Mouse (Mus musculus) lung, embryonic 16.5 days (tissue): ENCODE results near the gene Mkrn2. TPM values are rescaled to one million over a fixed set of nuclear protein-coding genes. Genes with fewer than 3 reads are reported as not detected.

Experiments used
- ATAC-seq: fragments of 200-750 bp; cut with Nextera tagmentation; 2 replicates; pipeline ENCODE4 v1.8.0; 2017; ENCODE audit warnings: low read depth, mild to moderate bottlenecking, moderate library complexity
- H3K27ac ChIP-seq: fragments of 300-500 bp; sonication (generic); 2 replicates; pipeline ENCODE4 v1.5.1; 2014; ENCODE audit warnings: mild to moderate bottlenecking, control low read depth, low read length
- H3K27me3 ChIP-seq: fragments of 300-500 bp; sonication (generic); 2 replicates; pipeline ENCODE4 v1.6.1; 2014; ENCODE audit warnings: low read depth, low read length, mixed read lengths; ENCODE audit not compliant: control insufficient read depth, insufficient read depth
- H3K36me3 ChIP-seq: fragments of 300-500 bp; sonication (generic); 2 replicates; pipeline ENCODE4 v1.6.1; 2014; ENCODE audit warnings: low read length; ENCODE audit not compliant: control insufficient read depth, insufficient read depth
- H3K4me1 ChIP-seq: fragments of 300-500 bp; sonication (generic); replicated peaks from 2 replicates; pipeline ENCODE4 v1.6.1; 2014; ENCODE audit warnings: low read length, mixed read lengths; ENCODE audit not compliant: control insufficient read depth, insufficient read depth
- H3K4me2 ChIP-seq: fragments of 300-500 bp; sonication (generic); 2 replicates; pipeline ENCODE4 v1.6.1; 2014; ENCODE audit warnings: low read depth, low read length, control low read depth
- H3K4me3 ChIP-seq: fragments of 300-500 bp; sonication (generic); 2 replicates; pipeline ENCODE4 v1.5.1; 2014; ENCODE audit warnings: mild to moderate bottlenecking, low read length, control low read depth
- H3K9ac ChIP-seq: fragments of 300-500 bp; sonication (generic); 2 replicates; pipeline ENCODE4 v1.6.1; 2014; ENCODE audit warnings: low read length, control low read depth
- H3K9me3 ChIP-seq: fragments of 300-500 bp; sonication (generic); 2 replicates; pipeline ENCODE4 v1.6.1; 2016; ENCODE audit warnings: low read length; ENCODE audit not compliant: control insufficient read depth
- WGBS: fragments of 180-500 bp; shearing (Covaris S2); extraction: QIAGEN DNeasy Blood & Tissue Kit; methylation state at CpG from one replicate; pipeline ENCODE4 v1.1.7; 2014; 5-methylcytosine and 5-hydroxymethylcytosine counted together
- polyA plus RNA-seq: library from polyadenylated mRNA; unstranded; fragments of >200 nt; fragmentation: Nextera tagmentation; extraction: Ambion mirVana; gene quantifications from 2 replicates; pipeline ENCODE4 v1.2.1, GENCODE M21; 2015

The Mkrn2 gene
- 27.1 and 32.5 TPM in 2 replicates for polyA plus RNA-seq

- under 1% methylated on average over 42 of the region's 61 CpGs for WGBS
Observed at GRCm38 (mm10) chr6:115601715-115602523, at the start of gene Mkrn2. TSS of gene Mkrn2 (plus strand) at chr6:115601902.

DNA sequence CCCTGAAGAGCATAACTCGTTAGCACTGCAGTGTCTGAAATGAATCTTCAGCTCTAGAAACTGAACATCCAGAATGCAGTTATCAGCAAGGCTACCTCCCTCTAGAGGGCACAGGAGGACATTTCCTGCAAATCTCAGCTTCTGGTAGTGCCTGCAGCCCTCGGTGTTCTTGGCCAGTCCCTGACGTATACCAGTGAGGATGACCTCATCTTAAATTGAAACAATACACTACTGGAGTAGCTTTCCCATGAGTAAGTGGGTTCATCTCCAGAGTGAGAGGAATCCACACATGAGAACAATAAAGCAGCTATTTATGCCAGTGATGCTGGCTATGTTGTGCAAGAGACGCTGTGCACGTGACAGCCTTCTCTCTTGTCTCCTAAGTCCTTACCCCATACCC, 46.2 kb upstream of the Mkrn2 start:
- Histone ChIP-seq H3K27ac (no peak overlapping the region), H3K4me2 (no peak overlapping the region), H3K9ac (no peak overlapping the region), H3K4me1 (peaks cover 6% of the 10 kb centered on the region; the same call in 1 of the 2 replicates), H3K36me3 (peaks cover 19% of the 10 kb centered on the region), H3K27me3 (no peaks in the 10 kb centered on the region), H3K4me3 (no peak overlapping the region), H3K9me3 (no peaks in the 10 kb centered on the region)
- 66% methylated on average over 5 of the region's 5 CpGs for WGBS
- ATAC-seq: no peak

More at GRCm38 (mm10) chr6:115601715-115602523, at the start of gene Mkrn2:
- Histone ChIP-seq H3K9me3 (no peaks in the 10 kb centered on the region), H3K36me3 (no peaks in the 10 kb centered on the region), H3K27me3 (no peaks in the 10 kb centered on the region), H3K4me3 (peak within 1 kb of the TSS; percentile 85), H3K4me2 (peak within 1 kb of the TSS; percentile 72), H3K4me1 (peaks cover 3% of the 10 kb centered on the region; the same call in 1 of the 2 replicates), H3K9ac (peak within 1 kb of the TSS; percentile 91), H3K27ac (peak within 1 kb of the TSS; percentile 65)
- ATAC-seq: peak; percentile 96

- Histone ChIP-seq H3K9ac (no peak overlapping the region), H3K4me2 (no peak overlapping the region), H3K9me3 (no peaks in the 10 kb centered on the region), H3K27me3 (no peaks in the 10 kb centered on the region), H3K4me1 (peaks cover 6% of the 10 kb centered on the region; the same call in 1 of the 2 replicates), H3K4me3 (no peak overlapping the region), H3K36me3 (peaks cover 15% of the 10 kb centered on the region), H3K27ac (no peak overlapping the region)
- ATAC-seq: no peak
- 90% methylated on average over 2 of the region's 2 CpGs for WGBS
Observed at GRCm38 (mm10) chr6:115558176-115558575, 43.5 kb upstream of the Mkrn2 start.

DNA sequence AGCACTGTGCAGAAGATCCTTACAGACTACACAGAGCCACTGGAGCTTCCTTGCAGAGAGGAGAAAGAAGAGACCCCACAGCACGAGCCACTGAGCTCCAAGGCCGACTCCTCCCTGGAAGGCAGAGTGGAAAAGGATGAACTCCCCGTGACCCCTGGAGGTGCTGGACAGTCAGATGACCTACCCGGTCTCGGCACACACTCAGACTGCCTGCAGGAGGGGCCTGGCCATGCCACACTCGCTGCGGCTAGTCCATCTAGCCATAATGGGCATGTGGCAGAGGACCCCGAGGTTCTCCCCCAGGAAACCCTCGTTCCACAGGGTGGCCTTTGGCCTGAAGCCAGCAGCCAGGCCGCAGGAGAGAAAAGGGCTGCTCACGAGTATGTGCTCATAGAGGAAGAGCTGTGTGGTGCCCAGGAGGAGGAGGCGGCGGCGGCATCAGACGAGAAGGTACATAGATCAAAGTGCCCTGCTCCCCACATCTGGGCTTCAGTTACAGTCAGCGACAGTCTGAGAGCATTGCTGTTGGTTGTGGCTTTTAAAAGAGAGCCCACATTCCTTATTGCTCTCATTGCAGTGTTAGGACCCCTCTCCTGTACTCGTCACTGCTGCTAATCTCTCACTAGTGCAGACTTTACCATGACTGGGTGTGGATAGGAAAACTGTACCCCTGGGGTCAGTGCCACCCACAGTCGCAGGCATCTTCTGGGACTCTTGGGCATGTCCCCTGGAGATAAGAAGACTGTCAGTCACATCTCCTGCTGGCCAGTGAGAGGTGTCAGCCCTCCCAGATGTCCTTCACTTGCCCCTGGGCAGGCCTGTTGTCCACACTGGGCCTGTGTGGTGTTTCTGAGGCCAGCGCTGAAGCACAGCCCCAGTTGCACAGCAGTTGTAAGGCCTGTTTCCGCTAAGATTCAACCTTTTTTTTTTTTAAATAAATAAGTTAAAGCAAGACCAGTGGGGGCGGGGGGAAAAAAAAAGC, 41.8 kb upstream of the Mkrn2 start:
- Histone ChIP-seq H3K4me2 (no peak overlapping the region), H3K4me1 (peaks cover 6% of the 10 kb centered on the region; the same call in 1 of the 2 replicates), H3K27me3 (no peaks in the 10 kb centered on the region), H3K9ac (no peak overlapping the region), H3K4me3 (no peak overlapping the region), H3K9me3 (no peaks in the 10 kb centered on the region), H3K36me3 (peaks cover 15% of the 10 kb centered on the region), H3K27ac (no peak overlapping the region)
- 40% methylated on average over 21 of the region's 21 CpGs for WGBS
- 0 out of 2 replicates have a peak, but pooled peaks have one; percentile 26 for ATAC-seq

- Histone ChIP-seq H3K27me3 (no peaks in the 10 kb centered on the region), H3K4me1 (no peaks in the 10 kb centered on the region), H3K4me2 (no peak overlapping the region), H3K27ac (no peak overlapping the region), H3K36me3 (peaks cover 27% of the 10 kb centered on the region), H3K9me3 (0 out of 2 replicates have a peak, but pooled peaks cover 3% of the 10 kb centered on the region), H3K9ac (no peak overlapping the region), H3K4me3 (no peak overlapping the region)
- WGBS: 74% methylated on average over 6 of the region's 6 CpGs
- no peak for ATAC-seq
Observed at GRCm38 (mm10) chr6:115565479-115566045, 36.1 kb upstream of the Mkrn2 start.

- Histone ChIP-seq H3K27me3 (no peaks in the 10 kb centered on the region), H3K36me3 (peaks cover 30% of the 10 kb centered on the region), H3K27ac (no peak overlapping the region), H3K4me1 (no peaks in the 10 kb centered on the region), H3K4me3 (no peak overlapping the region), H3K4me2 (no peak overlapping the region), H3K9me3 (no peaks in the 10 kb centered on the region), H3K9ac (no peak overlapping the region)
- WGBS: 88% methylated on average over 7 of the region's 7 CpGs
- no peak for ATAC-seq
Observed at GRCm38 (mm10) chr6:115574171-115574570, 27.5 kb upstream of the Mkrn2 start.

- no peak overlapping the region for H3K4me2 ChIP-seq
- no peaks in the 10 kb centered on the region for H3K27me3 ChIP-seq
- H3K9ac ChIP-seq: no peak overlapping the region
- H3K4me3 ChIP-seq: no peak overlapping the region
- H3K4me1 ChIP-seq: no peaks in the 10 kb centered on the region
- WGBS: 82% methylated on average over 5 of the region's 5 CpGs
- no peaks in the 10 kb centered on the region for H3K9me3 ChIP-seq
- ATAC-seq: no peak
- no peak overlapping the region for H3K27ac ChIP-seq
- peaks cover 21% of the 10 kb centered on the region for H3K36me3 ChIP-seq
Observed at GRCm38 (mm10) chr6:115577407-115577806, 24.3 kb upstream of the Mkrn2 start.

DNA sequence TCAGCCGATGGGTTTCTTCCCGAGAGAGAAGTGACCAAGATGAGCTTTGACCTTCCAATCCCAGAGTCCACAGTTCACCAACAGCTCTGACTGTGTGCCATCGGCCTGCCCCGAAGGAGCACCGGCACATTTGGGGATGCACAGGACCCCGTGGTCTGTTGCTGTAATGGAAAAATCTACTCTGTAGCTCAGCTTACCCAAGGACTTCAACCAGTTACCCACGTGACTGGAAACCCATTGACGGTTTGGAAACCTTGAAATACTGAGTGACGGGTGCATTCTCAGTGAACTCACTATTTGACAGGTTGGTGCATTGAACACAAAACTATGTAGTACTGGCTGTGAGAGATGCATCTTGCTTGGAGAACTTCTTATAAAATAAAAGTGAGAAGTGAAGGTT, 23.8 kb upstream of the Mkrn2 start:
- ATAC-seq: no peak
- Histone ChIP-seq H3K9me3 (no peaks in the 10 kb centered on the region), H3K4me3 (no peak overlapping the region), H3K36me3 (peaks cover 21% of the 10 kb centered on the region), H3K4me1 (no peaks in the 10 kb centered on the region), H3K27me3 (no peaks in the 10 kb centered on the region), H3K4me2 (no peak overlapping the region), H3K27ac (no peak overlapping the region), H3K9ac (no peak overlapping the region)
- WGBS: 91% methylated on average over 9 of the region's 9 CpGs
